Mouse (Mus musculus): ENCODE measurements at regions not wholly inside any gene's neighbourhood (a gene's known extent, or its start where the extent isn't known, plus 50 kb on each side); places are given as distances from the start of the nearest gene placed in this dataset.

DNA sequence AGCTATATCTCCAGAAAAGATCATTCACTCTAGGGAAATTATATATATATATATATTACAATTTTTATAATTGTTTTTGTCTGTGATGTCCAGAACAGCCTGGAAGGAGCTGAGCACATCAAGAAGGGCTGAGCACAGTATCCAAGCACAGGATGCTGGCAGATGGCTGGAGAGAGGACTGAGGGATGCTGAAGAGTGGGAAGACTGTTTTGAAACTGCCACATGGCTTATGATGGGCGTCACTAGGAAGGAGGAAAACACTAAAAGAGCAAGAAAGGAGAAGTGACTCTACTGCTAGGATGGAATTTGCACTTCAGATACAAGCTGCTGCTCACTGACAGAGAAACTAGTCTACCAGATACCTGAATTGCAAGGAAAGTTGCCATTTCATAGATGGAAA, 50.4 kb upstream of the Atg10 start:
- intact Hi-C loops (cut with DNase I; ENCODE audit: low total_unique reads) = no loop called here

DNA sequence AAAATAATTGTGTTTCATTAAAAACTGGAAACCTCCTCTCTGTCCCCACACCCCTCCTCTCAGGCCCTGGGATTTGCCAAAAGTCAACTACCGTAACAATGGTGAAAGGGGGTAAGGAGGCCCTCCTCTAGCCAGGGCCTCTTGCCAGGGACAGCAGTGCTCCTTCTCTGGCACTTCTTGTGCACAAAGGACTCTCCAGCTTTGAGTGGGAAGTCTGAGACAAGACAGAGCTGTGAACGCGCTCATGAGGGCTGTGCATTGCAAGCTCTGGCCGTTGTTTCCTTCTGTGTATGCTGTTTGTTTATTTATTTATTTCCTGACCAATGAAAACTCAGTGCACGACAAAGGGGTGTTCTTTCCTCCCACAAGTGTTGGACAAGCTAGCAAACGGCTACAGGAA, 50.8 kb upstream of the Atg10 start:
- DNase-seq = no peak
- intact Hi-C loops (cut with DNase I; ENCODE audit: low total_unique reads) = no loop called here

More for the DNA sequence above, 50.4 kb upstream of the Atg10 start:
- DNase-seq = no peak

DNA sequence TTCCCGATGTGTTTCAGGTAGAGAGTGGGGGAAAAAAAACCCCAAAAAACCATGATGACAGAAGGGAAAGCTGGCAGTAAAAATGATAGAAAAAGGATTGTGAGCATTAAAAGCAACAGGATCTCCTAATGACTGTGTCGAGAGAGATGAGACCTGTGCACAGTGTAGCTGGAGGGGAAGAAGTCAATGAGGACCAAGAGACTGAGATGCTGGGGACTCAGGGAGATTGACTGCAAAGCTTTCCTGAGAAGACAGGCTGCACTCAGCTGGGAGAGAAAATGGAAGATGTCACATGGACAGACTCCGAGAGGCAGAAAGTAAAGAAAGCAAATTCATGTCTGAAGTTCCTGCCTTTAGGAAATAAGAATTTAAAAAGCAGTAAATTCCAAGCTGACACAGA, 55.7 kb upstream of the Atg10 start:
- no peak for DNase-seq
- intact Hi-C loops (cut with DNase I; ENCODE audit: low total_unique reads) = no loop called here

GRCm38 (mm10) chr13:91295552-91296170, 71.9 kb upstream of the Atg10 start:
- intact Hi-C loops (cut with DNase I; ENCODE audit: low total_unique reads) = no loop called here
- no peak for DNase-seq

DNA sequence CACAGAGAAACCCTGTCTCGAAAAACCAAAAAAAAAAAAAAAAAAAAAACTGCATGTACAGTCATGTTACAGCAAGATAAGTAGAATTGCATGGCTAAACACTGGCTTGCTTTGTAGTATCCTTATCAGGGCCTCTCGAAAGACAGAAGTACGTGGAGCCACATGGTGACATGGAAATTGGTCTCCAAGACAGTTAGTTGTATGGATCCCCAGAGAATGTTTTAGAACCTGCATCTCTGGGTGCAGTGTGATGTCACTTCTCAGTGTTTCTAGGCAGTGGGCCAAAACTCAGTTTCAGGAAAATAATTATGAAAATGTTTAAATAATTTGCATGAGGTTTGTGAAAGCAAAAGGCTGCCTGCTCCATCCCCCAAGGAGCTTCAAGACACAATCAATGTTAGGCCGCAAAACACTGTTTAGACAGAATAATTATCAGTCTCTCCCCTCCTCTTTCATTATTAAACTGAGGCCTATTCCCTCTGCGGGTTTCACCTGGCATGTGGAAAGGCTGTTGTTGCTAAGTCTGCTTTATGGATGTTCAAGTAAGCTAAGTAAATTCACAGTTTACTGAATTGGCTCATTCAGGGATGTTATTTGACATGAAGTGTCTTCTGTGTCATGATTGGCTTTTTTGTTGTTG, 72.9 kb upstream of the Atg10 start:
- no peak for DNase-seq
- intact Hi-C loops (cut with DNase I; ENCODE audit: low total_unique reads) = no loop called here

DNA sequence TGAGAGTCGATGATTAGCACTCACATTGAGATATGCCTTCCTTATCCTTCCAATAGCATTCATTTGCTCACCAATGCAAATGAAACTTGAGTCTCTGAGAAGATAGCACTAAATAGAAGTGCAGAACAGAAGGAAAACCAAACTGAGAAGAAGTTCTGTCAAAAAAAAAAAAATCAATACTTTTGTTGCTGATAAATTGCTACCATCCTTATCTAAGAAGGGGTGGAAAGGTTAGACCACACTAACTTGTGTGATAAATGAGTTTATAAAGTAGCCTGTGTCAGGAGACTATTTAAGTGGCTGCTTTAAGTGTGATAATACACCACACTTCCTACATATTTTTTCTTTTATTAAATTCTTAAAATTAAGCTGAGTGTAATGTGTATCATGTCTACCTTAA, 78.1 kb upstream of the Atg10 start:
- intact Hi-C loops (cut with DNase I; ENCODE audit: low total_unique reads) = no loop called here
- no peak for DNase-seq

- DNase-seq = no peak
- intact Hi-C loops (cut with DNase I; ENCODE audit: low total_unique reads) = no loop called here
These were observed 82.1 kb upstream of the Atg10 start for GRCm38 (mm10) chr13:91305697-91306405.

- intact Hi-C loops (cut with DNase I; ENCODE audit: low total_unique reads) = no loop called here
These were observed 82.8 kb upstream of the Atg10 start for GRCm38 (mm10) chr13:91306545-91306944.

GRCm38 (mm10) chr13:91312905-91313571, 89.3 kb upstream of the Atg10 start:
- DNase-seq = no peak
- intact Hi-C loops (cut with DNase I; ENCODE audit: low total_unique reads) = no loop called here

More at GRCm38 (mm10) chr13:91306545-91306944, 82.8 kb upstream of the Atg10 start:
- no peak for DNase-seq

- intact Hi-C loops (cut with DNase I; ENCODE audit: low total_unique reads) = no loop called here
- no peak for DNase-seq
These were observed 98.6 kb upstream of the Atg10 start for GRCm38 (mm10) chr13:91322331-91322730.

DNA sequence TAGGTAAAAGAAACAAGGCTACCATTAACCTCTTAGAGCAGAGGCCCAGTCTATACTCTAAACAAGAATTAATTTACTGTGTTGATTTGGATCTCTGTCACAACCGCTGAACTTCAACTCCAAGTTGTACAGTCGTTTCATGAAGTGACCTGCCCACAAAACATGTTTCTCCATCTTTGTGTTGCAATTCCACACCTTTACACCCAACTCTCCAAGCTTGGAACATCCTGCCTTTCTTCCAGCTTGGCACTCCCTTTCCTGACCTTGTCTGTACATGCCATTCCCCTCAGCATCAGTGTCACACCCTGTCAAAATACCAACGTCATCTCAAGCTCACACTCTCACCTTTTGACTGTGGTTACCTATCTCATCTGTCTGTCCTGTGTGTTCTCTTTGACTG, 103.1 kb upstream of the Atg10 start:
- DNase-seq = no peak
- intact Hi-C loops (cut with DNase I; ENCODE audit: low total_unique reads) = no loop called here

GRCm38 (mm10) chr13:91334283-91334682, 110.5 kb upstream of the Atg10 start:
- DNase-seq = no peak
- intact Hi-C loops (cut with DNase I; ENCODE audit: low total_unique reads) = no loop called here

DNA sequence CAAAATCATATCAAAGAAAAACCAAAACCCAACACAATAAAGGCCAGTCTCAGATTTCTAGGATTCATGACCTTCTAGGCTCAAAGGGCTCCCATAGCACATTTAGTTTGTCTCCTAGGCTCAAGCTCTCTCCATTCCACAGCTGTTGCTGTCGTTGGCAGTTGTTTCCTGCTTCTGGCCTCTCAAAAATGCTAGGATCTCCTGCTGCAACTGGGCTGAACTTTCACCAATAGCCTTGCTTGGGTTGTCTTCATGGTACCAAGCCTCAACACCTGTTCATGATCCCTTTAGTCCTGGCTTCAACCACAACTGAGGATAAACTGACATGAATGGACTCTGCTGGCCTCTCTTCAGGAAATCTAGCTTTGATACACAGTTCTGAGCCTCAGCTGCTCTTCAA, 115.9 kb upstream of the Ssbp2 start:
- DNase-seq = no peak
- intact Hi-C loops (cut with DNase I; ENCODE audit: low total_unique reads) = no loop called here

GRCm38 (mm10) chr13:91348489-91349083, 111.5 kb upstream of the Ssbp2 start:
- intact Hi-C loops (cut with DNase I; ENCODE audit: low total_unique reads) = no loop called here
- DNase-seq = no peak

DNA sequence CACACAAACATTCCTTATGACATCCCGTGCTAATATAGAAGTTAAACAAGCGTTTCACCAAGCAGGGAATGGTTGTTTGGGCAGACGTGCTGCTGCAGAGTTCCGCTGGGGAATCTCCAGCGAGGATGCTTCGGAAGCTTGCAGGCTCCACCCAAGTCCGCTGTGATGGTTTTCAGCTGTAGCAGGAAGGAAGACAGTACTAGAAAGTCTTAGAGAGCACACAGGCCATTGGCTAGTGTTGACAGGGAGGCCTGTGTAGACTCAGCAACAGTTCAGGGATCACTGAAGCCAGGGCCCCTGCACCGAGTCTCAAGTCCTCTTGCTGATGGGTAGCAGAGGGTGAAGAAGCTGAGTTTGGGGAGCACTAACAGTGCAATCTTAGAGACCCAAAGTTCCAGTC, 107.8 kb upstream of the Ssbp2 start:
- no peak for DNase-seq
- intact Hi-C loops (cut with DNase I; ENCODE audit: low total_unique reads) = no loop called here

GRCm38 (mm10) chr13:91356516-91356915, 103.6 kb upstream of the Ssbp2 start:
- intact Hi-C loops (cut with DNase I; ENCODE audit: low total_unique reads) = no loop called here
- no peak for DNase-seq

GRCm38 (mm10) chr13:91360121-91360520, 100.0 kb upstream of the Ssbp2 start:
- intact Hi-C loops (cut with DNase I; ENCODE audit: low total_unique reads) = loop anchor here (10.0 kb wide), 1 partner anchor 135 kb away; the partner anchor contains the start of gene Atg10
- DNase-seq = no peak

GRCm38 (mm10) chr13:91365270-91365952, 94.7 kb upstream of the Ssbp2 start:
- intact Hi-C loops (cut with DNase I; ENCODE audit: low total_unique reads) = loop anchor here (10.0 kb wide), 1 partner anchor 141 kb away; the partner anchor contains the start of gene Atg10
- DNase-seq = peak; percentile 76

DNA sequence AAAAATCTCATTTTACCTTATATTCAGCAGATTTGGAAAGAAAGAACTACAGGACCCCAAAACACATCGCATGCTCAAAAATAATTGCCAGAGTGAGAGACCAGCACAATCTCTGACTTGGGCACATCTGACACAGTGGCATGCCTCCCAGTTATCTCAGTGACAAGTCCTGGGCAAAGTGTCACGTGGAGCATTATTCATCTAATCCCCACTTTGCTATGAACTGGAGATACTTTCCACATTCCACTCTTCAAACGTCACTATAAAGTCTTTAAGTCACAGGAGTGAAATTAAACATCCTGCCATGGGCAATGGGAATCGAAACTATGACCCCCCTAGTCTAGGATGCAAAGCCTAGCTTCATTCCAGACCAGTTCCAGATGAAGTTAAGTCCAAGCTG, 93.5 kb upstream of the Ssbp2 start:
- intact Hi-C loops (cut with DNase I; ENCODE audit: low total_unique reads) = loop anchor here (10.0 kb wide), 1 partner anchor 142 kb away; the partner anchor contains the start of gene Atg10
- no peak for DNase-seq
